Mouse (Mus musculus): ENCODE data around the gene Nedd4.

Nedd4 gene

GRCm38 (mm10) chr9:72678771-72679170 lies 16.6 kb downstream of the Nedd4 start:
- no peak for DNase-seq (ENCODE audit: low spot score)

- DNase-seq (ENCODE audit: low spot score), result no peak
Observed at GRCm38 (mm10) chr9:72681652-72682228, 19.6 kb downstream of the Nedd4 start.

GRCm38 (mm10) chr9:72683268-72683667 lies 21.1 kb downstream of the Nedd4 start:
- no peak for DNase-seq (ENCODE audit: low spot score)

- no peak for DNase-seq (ENCODE audit: low spot score)
Observed at GRCm38 (mm10) chr9:72685231-72685630, 23.1 kb downstream of the Nedd4 start.

- DNase-seq (ENCODE audit: low spot score), result no peak
Observed at GRCm38 (mm10) chr9:72686506-72686905, 24.4 kb downstream of the Nedd4 start.

GRCm38 (mm10) chr9:72689522-72689921 lies 27.4 kb downstream of the Nedd4 start:
- no peak for DNase-seq (ENCODE audit: low spot score)

- no peak for DNase-seq (ENCODE audit: low spot score)
Observed at GRCm38 (mm10) chr9:72690811-72691210, 28.7 kb downstream of the Nedd4 start.

GRCm38 (mm10) chr9:72691942-72692341 lies 29.8 kb downstream of the Nedd4 start:
- no peak for DNase-seq (ENCODE audit: low spot score)

GRCm38 (mm10) chr9:72693081-72693696 lies 31.0 kb downstream of the Nedd4 start:
- DNase-seq (ENCODE audit: low spot score), result no peak

- DNase-seq (ENCODE audit: low spot score), result no peak
Observed at GRCm38 (mm10) chr9:72693861-72694260, 31.7 kb downstream of the Nedd4 start.

- no peak for DNase-seq (ENCODE audit: low spot score)
Observed at GRCm38 (mm10) chr9:72696508-72696907, 34.4 kb downstream of the Nedd4 start.

GRCm38 (mm10) chr9:72697779-72698178 lies 35.6 kb downstream of the Nedd4 start:
- no peak for DNase-seq (ENCODE audit: low spot score)

GRCm38 (mm10) chr9:72699702-72700101 lies 37.6 kb downstream of the Nedd4 start:
- DNase-seq (ENCODE audit: low spot score), result no peak

- no peak for DNase-seq (ENCODE audit: low spot score)
Observed at GRCm38 (mm10) chr9:72701441-72701840, 39.3 kb downstream of the Nedd4 start.

- DNase-seq (ENCODE audit: low spot score), result no peak
Observed at GRCm38 (mm10) chr9:72702075-72702474, 39.9 kb downstream of the Nedd4 start.

GRCm38 (mm10) chr9:72703142-72703541 lies 41.0 kb downstream of the Nedd4 start:
- no peak for DNase-seq (ENCODE audit: low spot score)

GRCm38 (mm10) chr9:72703754-72704153 lies 41.6 kb downstream of the Nedd4 start:
- no peak for DNase-seq (ENCODE audit: low spot score)

GRCm38 (mm10) chr9:72705270-72705669 lies 43.1 kb downstream of the Nedd4 start:
- no peak for DNase-seq (ENCODE audit: low spot score)

- DNase-seq (ENCODE audit: low spot score), result no peak
Observed at GRCm38 (mm10) chr9:72707999-72708398, 45.9 kb downstream of the Nedd4 start.

- no peak for DNase-seq (ENCODE audit: low spot score)
Observed at GRCm38 (mm10) chr9:72708690-72709089, 46.5 kb downstream of the Nedd4 start.

GRCm38 (mm10) chr9:72710060-72710459 lies 47.9 kb downstream of the Nedd4 start:
- DNase-seq (ENCODE audit: low spot score), result no peak

- DNase-seq (ENCODE audit: low spot score), result no peak
Observed at GRCm38 (mm10) chr9:72714945-72715344, 52.8 kb downstream of the Nedd4 start.

- DNase-seq (ENCODE audit: low spot score), result no peak
Observed at GRCm38 (mm10) chr9:72716200-72716599, 54.1 kb downstream of the Nedd4 start.

- no peak for DNase-seq (ENCODE audit: low spot score)
Observed at GRCm38 (mm10) chr9:72719143-72719542, 57.0 kb downstream of the Nedd4 start.
